Mouse (Mus musculus): ENCODE measurements around the gene Scaf4.

Scaf4 gene

DNA sequence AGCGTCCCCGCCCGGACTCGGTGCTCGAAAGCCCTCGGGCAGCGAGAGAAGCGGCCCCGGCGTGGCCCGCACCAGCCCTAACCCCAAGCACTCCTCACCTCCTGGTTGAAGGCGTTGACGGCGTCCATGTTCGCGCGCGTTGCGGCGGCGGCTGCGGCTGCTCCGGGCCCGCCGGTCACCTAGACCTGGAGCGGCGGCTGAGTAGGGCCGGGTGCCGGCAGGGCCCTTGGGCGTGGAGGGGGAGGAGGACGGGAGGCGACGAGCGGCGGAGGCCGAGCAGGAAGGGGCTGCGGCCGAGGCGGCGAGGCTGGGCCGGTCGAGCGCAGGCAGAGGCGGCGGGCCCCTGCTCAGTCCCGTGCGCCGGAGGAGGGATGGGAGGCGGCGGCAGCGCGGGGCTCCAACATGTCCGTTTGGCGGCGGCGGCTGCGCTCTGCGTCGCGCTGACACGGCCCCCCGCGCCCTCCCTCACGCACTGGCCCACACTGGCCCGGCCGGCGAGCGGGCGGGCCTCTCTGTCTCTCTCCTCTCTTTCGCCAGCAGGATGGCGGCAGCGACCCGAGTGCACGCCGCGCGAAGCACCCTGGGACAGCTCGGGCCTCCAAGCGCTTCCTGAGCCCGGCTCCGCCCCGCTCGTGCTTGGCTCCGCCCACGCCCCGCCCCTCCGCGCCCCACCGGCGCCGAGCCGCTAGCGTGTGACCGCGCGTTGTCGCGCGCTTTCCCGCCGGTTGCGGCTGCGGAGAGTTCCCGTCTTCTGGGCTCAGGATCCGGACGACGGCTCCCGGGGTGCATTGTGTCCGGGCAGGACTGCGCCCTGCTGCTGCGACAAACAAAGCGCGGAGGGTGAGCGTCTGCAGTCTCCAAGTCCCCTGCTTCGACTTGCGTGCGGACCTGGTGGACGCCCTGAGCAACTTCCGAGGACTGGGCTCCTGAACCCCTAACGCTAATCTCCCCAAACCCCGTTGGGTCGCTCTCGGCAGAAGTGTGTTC lies at the start of gene Scaf4:
TSS of gene Scaf4 (minus strand) at position 599 of the 987 bp plus-strand sequence.
- peak; percentile 72 for DNase-seq (ENCODE audit: extremely low read depth, low read depth)

GRCm38 (mm10) chr16:90332553-90332952 lies 48.2 kb upstream of the Scaf4 start:
- DNase-seq (ENCODE audit: extremely low read depth, low read depth), result no peak

- no peak for DNase-seq (ENCODE audit: extremely low read depth, low read depth)
Observed at GRCm38 (mm10) chr16:90330979-90331378, 46.7 kb upstream of the Scaf4 start.

DNA sequence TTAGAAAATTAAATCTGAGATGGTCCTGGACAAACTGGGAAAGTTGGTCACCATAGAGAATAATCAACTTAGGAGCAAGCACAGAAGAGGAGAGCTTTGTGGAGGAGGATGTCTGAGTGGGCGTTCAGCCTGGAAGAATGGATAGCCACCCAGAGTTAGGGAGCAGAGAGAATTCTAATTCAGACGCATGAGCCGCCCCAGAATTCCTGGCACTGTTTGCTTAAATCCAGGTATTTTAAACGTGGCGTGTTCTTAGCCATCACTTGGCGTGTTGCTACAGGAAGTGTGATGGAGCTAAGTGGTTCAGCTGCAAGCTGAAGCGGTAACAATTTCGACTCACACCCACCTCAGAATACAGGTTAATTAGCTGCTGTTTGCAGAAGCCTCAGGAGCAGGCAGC lies 45.2 kb upstream of the Scaf4 start:
- no peak for DNase-seq (ENCODE audit: extremely low read depth, low read depth)

DNA sequence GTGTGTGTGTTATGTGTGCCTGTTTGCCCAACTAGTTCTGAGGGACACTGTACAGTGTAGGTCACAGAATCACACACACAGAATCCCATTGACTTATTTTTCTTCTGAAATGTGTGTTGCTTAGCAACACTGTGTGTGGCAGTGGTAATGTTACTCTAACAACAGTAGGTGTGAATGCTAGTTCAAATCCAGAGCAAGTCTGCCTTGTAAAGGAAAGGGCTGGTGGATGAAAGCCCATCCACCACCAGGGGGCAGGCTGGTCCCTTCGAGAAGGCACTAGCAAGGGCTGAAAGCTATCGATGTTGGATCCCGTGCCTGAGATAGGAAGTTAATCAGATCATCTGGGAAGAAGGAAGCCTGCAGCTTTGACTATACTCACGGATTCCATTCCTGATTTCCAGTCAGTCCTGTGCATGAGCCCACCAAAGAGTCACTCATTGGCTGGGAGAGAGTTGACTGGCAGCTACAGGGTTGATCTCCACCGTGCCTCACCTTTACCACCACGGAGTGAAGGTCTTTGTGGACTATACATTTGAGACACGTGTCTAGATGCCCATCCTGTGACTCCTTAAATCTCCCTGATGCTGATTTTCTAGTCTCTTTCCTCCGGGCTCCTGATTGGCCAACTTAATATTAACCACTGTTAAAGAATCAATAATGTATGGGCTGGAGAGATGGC lies 38.7 kb upstream of the Scaf4 start:
- peak; percentile 49 for DNase-seq (ENCODE audit: extremely low read depth, low read depth)

DNA sequence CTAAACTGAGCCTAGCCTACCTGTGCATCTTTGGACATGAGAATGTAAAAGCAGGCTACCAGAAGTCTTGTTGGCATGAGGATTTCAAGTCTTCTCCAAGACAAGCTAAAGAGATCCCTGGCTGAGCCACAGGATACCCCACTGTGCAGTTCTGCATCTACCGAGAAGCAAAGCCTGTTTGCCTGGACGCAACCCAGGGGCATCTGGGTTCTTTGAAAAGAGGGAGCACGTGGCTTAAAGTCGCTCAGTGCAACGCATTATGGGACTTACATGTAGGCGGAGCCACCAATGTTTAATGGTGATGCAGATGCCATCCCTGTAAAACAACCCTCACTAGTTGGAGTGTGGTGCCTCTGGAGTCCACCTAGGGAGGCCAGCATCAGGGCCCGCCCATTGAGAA lies 35.0 kb upstream of the Scaf4 start:
- no peak for DNase-seq (ENCODE audit: extremely low read depth, low read depth)

DNA sequence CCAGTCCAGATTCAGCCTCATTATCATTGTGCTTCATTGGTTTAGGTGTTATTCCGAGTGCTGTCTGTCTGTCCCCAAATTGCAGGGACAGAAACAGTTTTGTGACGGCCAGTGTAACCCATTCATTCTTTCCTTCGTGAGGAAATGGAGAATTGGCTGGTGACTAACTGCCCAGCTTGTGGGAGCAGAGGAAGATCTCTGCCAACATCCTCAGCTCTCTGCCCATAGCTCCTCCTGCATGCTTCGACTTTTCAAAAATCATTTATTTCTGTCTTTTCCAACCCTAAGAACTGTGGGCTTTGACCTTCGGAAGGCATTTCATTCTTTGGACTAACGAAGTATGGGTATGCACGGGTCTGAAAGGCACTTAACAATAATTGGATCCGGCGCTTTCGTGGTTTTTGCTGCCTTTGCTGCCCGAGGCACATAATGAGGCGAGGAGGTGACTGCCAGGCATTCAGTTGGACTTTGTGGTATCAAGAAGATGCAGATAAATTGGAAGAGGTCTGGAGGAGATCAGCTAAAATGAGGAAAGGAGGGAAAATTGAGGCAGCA lies 34.1 kb upstream of the Scaf4 start:
- no peak for DNase-seq (ENCODE audit: extremely low read depth, low read depth)

DNA sequence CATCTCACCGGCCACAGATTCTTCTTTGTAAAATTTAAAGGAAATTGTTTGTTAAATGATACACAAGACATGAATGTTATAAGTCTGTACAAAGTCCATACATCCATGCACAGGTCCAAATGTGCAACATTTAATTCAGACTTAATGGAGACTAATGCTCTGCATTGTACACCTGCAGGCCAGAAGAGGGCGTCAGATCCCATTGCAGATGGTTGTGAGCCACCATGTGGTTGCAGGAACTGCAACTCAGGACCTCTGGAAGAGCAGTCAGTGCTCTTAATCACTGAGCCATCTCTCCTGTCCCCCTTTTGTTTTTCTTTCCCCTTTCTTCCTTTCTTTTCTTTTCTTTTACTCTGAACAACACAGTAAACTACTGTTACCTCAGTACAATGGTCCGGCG lies 33.5 kb upstream of the Scaf4 start:
- DNase-seq (ENCODE audit: extremely low read depth, low read depth), result no peak

DNA sequence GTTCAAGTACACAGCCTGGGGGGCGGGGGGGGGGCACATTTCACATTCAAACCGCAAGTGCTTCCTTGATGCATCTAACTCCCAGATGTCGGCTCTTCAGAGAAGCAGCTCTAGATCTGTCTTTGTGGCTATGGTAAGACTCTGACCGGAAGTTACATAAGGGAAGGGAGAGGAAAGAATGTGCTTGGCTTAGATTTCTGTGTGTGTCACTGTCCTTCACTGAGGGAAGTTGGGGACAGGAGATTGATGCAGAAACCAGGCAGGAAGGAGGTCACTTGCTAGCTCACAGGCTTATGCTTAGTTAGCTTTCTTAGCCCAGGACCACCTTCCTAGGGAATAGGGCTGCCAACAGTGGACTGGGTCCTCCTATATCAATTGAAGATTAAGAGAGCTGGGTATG lies 31.6 kb upstream of the Scaf4 start:
- no peak for DNase-seq (ENCODE audit: extremely low read depth, low read depth)

GRCm38 (mm10) chr16:90312449-90313082 lies 28.3 kb upstream of the Scaf4 start:
- no peak for DNase-seq (ENCODE audit: extremely low read depth, low read depth)

DNA sequence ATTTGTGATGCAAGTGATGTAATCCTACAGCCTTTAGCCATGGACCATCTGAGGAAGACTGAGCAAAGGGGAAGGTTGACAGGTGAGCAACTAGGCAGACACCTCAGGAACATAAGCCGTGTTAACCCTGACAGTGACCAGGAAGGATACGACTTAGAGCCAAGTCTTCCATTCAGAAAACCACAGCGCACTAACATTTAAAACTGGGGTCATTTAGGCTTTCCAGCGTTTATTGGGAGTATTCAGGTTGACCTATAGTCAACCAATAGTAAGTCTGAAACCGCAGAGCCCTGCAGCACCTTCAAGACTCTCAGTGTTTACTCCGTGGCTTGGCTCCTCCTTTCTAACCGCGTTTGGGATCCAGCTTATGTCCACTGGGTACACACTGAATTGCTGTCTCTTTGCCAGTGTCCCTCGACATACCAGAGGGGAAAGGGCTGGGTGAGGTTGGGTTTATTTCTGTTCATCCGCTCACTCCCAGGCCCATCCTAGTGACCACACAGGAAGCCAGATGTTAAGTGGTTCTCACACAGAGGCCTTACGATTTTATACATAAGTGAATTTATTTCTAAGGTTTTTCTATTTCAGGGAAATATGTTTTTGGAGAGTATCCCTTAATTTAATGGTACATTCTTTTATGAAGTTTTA lies 26.3 kb upstream of the Scaf4 start:
- no peak for DNase-seq (ENCODE audit: extremely low read depth, low read depth)

GRCm38 (mm10) chr16:90309784-90310183 lies 25.5 kb upstream of the Scaf4 start:
- no peak for DNase-seq (ENCODE audit: extremely low read depth, low read depth)

GRCm38 (mm10) chr16:90303988-90304299 lies 19.6 kb upstream of the Scaf4 start:
- no peak for DNase-seq (ENCODE audit: extremely low read depth, low read depth)

DNA sequence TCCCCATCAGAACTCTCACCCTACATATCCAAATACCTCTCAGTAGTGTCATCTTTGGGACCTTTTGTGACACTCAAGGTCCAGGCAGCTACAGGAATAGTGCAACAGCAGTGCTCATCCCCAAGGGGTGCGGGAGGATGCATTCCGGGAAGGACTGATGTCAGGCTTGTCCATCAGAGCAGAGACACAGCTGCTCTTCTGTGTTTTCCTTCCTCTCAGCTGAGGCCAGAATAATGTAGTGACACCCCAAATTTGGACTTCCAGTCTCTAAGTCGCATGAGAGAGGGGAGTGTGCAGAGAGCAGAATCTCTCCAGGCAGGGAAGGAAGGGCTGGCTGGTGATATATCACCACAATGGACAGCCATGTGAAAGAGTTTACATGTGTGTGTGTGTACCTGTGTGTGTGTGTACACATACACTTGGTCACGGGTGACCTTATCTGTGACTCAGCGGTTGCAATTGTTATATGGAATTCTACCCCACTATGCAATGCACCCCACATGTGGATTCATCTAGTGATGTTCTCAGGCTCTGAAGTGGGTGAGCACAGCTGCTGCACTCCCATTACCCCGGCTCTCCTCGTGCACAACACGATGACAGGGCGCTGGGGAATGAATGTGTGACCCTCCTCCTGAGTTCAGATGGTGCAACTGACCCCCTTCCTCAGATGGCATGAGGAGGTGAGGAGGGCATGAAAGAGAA lies 19.1 kb upstream of the Scaf4 start:
- no peak for DNase-seq (ENCODE audit: extremely low read depth, low read depth)

- no peak for DNase-seq (ENCODE audit: extremely low read depth, low read depth)
Observed at GRCm38 (mm10) chr16:90301706-90302105, 17.4 kb upstream of the Scaf4 start.

- DNase-seq (ENCODE audit: extremely low read depth, low read depth), result no peak
Observed at GRCm38 (mm10) chr16:90300896-90301295, 16.6 kb upstream of the Scaf4 start.

DNA sequence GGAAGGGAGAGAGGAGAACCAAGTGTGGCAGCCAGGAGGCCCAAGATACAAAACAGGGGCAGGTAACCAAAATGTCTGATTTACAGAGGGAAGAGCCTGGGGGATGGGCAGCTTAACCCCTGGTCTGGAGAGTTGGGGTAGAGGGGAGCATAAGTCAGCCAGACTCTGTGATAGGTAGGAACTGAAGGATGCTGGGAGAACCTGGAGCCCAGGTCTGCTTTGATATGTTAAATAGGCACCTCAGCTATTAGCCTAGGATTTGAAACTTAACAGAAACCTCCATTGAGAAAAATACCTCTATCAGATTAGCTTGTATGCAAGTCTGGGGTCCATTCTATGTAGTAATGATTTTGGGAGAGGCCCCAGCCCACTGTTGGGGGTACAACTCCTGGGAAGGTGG lies 15.3 kb upstream of the Scaf4 start:
- DNase-seq (ENCODE audit: extremely low read depth, low read depth), result no peak

DNA sequence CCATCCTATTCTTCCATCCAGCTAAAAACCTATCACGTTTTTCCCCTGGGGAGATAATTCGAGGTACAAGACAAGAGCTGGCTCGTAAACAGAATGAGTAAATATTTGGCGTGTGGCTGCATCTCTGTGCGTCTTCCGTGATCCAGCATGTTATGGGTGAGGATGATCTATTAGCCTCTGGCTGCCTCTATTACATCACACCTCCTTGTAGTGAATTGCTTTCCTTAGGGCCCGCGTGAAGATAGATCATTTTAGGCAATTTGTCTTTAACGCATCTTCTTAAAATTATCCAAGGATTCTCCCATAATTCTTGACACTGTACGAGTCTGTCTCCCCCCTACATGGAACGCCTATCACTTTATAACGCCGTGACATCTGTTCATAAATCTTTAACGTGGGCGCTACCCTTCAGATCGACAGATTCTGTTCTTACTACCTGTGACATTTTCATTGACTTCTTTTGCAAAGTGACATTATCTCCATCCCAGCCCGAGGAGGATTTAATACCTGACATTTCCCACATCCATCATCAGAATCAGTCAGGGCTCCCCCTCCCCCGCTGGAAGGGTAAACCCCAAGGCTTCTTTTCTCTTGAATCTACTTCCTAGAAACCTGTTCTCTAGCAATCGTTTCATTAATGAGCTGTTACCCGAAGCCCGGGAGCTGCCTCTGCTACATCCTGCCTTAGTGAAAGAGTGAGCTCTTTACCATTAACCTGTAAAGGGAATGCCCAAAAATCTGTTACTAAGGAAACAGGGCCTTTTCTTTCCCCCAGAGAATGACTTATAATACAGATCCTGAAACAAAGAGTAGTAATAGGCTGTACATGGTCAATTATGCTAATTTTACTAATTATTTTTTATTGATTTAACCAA lies 14.4 kb upstream of the Scaf4 start:
- DNase-seq (ENCODE audit: extremely low read depth, low read depth), result no peak

GRCm38 (mm10) chr16:90297479-90298425 lies 13.4 kb upstream of the Scaf4 start:
- no peak for DNase-seq (ENCODE audit: extremely low read depth, low read depth)
